Mouse (Mus musculus): ENCODE measurements around the gene Mettl21a. TPM values are rescaled to one million over a fixed set of nuclear protein-coding genes. Genes with fewer than 3 reads are reported as not detected.

Mettl21a gene
- polyA plus RNA-seq, 1 experiment from 2014 or later: 11.9 TPM

Other genes with a start within 250 kb of the Mettl21a start
- gene Creb1, start 84.6 kb downstream of the Mettl21a start, polyA plus RNA-seq (2015; fragmentation: Nextera tagmentation; extraction: Ambion mirVana): 18.7 and 20.8 TPM in 2 replicates
- 2.9 and 3.9 TPM in 2 replicates for gene Ccnyl1, start 73.2 kb upstream of the Mettl21a start, polyA plus RNA-seq (2015; fragmentation: Nextera tagmentation; extraction: Ambion mirVana)
- 1.1 TPM in 2 replicates for gene Fzd5, start 120.5 kb upstream of the Mettl21a start, polyA plus RNA-seq (2015; fragmentation: Nextera tagmentation; extraction: Ambion mirVana)

All from heart, embryonic 13.5 days (tissue).